Mouse (Mus musculus) mouse embryonic stem cell (cell line): Measurements from ENCODE around the gene Elavl1.

Source experiments
- in situ Hi-C, 2 experiments: fragments of 300-500 bp; cut with MboI; formaldehyde crosslinking; loops; 1 replicate in 1 of 2; 3 replicates in 1 of 2; pipeline ENCODE4 v1.14.3; 2019 to 2020; ENCODE audit warnings: low sequenced_read_pairs in 2 of 2, low pct_unique_long_range_greater_than_20kb in 1 of 2, mixed read lengths in 1 of 2; ENCODE audit not compliant: unreplicated experiment in 1 of 2

Elavl1 gene

GRCm38 (mm10) chr8:4329000-4329399, 3.8 kb upstream of the Elavl1 start:
- in situ Hi-C loops = no loop called here

DNA sequence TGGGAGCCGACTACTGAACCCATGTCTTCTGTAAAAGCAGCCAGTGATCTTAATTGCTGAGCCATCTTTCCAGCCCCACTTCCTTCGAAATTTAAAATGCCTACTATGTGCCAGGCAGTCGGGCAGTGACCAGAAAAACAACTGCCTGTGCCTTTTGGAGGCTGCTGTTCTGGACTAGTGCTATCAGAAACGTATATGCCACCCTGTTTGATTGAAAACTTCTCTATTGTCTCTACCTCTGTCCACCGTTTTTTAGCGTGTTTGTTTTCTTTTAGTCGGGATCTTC, 481 bp upstream of the Elavl1 start:
- in situ Hi-C loops = no loop called here

GRCm38 (mm10) chr8:4324525-4324924, 688 bp downstream of the Elavl1 start:
- in situ Hi-C loops = no loop called here

- in situ Hi-C loops = no loop called here
Observed at GRCm38 (mm10) chr8:4323917-4324316, 1.3 kb downstream of the Elavl1 start.

GRCm38 (mm10) chr8:4322470-4322869, 2.7 kb downstream of the Elavl1 start:
- in situ Hi-C loops = no loop called here

DNA sequence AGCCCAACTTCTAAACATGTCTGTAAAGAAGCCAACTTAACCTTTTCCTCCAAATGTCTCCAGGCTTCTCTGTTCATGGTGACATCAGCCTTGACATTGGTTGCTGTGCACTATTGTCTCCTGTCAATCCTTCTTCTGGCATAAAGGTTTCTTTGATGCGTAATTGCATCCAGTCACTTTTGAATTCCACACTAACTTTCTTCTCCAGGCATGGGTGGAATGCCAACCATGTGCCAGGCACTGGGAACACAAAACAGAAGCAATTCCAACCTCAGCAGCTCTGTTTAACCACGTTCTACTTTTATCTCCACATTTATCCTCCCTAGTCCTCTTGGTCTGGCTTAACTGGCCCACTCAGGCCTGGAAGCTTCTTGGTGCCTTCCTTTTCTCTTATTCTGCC, 4.2 kb downstream of the Elavl1 start:
- in situ Hi-C loops = no loop called here

DNA sequence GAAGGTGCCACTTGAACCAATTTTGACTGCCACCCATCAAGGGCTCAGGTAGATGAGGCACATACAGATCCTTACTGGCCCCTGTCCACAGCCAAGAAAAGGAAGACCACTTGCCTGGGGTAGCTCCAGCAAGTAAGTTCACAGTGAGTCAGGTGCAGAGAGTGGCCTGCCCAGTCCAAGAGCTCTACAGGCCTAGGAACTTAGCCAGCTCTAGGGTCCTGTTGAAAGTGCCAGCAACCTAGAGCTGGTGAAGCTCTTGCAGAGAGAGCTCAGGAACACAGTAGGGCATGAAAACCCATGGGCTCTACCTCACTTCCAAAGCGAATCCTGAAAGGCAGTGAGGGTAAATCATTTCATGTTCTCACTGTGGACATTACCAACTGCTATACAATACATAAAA, 4.8 kb downstream of the Elavl1 start:
- in situ Hi-C loops = no loop called here

DNA sequence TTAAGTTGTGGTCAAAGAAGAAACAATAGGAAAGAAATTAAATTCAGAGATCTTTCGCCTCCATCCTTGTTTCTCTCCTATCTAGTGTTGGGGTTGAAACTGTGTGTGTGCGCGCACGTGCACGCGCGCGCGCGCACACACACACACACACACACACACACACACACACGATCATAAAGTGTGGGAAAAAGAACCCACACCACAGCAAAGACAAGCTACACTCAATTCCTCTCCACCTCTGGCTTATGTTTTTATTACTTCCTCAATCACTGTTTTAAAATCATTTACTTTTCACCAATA, 5.7 kb downstream of the Elavl1 start:
- in situ Hi-C loops = no loop called here

DNA sequence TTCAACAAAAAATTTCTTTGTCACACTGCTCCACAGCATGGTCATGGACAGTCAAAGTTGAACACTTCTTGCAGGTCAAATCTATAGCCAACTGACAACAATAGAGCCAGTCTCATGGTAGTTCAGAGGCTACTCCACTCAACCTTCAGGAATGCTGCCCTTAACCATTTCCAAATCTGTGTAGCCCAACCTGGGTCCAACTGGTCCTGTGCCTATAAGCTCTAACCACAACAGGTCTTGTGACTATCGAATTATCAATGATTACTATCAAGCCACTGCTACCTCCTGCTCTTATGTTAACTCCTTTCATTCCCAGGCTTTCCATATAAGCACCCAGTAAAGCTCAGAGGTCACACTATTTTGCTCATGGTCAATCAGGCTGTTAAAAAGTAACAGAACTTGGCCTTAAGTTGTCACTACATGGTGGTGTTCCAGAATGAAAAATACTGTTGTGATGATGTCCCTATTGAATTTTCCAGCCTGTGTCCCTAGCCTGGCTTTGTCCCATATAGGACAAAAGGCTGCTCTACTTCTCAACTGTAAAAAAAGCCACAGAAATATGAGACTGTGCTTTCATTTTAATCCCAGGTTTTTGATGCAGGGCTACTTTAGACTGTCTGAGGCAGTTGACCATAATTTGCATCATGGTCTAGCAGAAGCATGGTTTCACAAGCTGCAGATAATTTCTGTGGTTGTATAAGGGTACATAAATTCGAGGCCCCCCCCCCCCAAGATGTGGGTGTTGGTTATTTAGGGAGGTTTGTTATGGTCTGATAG, 6.2 kb downstream of the Elavl1 start:
- in situ Hi-C loops = no loop called here

- in situ Hi-C loops = no loop called here
Observed at GRCm38 (mm10) chr8:4318124-4318523, 7.1 kb downstream of the Elavl1 start.

DNA sequence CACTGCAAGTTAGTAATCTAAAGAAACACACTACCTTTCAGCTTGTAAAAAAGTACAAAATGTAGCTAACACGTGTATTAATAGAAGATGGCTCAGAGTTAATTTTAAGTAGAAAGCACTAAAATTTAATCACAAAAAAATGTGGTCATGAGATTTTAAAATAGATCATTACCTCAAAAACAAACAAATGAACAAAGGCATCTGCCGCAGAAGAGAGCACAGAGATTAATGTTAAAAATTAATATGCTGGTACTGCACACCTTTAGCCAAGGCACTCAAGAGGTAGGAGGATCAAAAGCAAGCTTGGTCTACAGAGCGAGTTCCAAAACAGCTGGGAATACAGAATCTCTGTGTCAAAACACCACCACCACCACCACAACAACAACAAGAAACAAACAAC, 10.4 kb downstream of the Elavl1 start:
- in situ Hi-C loops = no loop called here

GRCm38 (mm10) chr8:4313254-4314124, 11.7 kb downstream of the Elavl1 start:
- in situ Hi-C loops = no loop called here

DNA sequence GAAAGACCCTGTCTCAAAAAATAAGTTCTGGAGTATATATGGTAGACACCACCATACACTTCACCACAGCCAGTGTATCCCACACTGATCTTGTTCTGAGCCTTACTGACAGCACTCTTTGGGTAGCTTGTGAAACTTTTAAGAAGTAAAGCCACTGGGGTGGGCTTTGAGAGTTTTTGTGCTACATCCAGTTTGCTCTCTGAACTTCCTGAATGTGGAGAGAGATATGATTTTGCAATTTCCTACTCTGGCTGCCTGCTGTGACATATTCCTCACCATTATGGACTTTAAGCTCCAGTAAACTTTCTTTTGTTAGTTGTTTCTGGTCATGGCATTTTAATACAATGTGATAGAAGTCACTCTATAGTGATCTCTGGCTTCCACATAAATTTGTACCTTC, 13.1 kb downstream of the Elavl1 start:
- in situ Hi-C loops = no loop called here

DNA sequence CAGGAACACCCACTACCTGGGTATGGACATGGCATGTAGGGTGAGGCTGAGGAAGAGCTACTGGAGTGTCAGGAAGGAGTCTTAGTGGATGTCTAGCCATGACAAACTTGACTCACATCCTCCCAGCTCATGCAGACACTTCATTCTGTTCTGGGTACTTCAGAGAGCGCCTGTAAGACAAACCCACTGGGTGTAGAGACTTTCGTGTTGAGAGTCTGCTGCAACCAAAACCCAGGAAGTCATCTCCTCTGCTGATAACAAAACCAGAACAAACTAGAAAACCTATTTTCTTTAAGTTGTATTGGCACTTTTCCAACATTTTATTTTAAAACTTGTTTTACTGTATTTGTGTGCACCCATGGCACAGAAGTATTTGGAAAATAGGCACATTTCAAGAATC, 19.4 kb downstream of the Elavl1 start:
- in situ Hi-C loops = no loop called here

DNA sequence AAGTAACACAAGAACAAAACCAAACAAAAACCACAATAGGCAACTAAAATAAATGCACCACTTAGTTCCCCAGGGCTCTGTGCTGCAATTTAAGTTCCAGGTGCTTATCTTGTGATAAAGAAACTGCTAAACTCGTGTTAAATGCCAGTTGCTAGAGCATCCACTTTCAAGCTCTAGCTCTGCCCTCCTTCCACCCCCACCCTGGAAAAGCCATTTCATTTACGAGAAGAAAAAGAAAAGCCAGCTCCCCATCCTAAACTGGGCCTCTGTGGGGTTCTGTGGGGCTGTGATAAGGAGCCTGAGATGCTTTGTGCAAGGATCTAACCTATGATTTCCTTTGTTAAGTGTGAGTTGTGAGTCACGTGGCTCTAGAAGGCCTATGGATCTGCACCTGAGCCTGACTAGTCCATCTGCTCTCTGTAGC, 21.1 kb downstream of the Elavl1 start:
- in situ Hi-C loops = no loop called here

DNA sequence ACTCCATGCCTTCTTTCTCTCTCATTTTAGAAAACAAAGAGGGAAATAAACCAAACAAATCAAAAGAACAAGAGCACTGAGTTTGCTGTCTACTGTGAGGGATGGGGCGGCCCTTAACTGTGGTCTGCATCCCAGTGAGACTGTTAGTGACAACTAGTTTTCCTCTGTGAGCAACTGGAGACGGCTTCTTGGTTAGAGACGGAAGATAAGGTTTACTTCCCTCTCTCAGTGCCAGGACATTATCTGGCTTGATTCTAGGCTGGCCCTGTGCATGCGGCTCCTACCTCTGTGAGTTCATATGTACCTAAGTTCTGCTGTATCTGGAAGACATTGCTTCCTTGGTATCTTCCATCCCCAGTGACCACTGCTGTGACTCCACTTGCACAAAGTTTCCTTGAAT, 27.4 kb downstream of the Elavl1 start:
- in situ Hi-C loops = no loop called here

- in situ Hi-C loops = no loop called here
Observed at GRCm38 (mm10) chr8:4292738-4293137, 32.5 kb downstream of the Elavl1 start.

GRCm38 (mm10) chr8:4276111-4276465, 49.1 kb downstream of the Elavl1 start:
- in situ Hi-C loops = no loop called here

DNA sequence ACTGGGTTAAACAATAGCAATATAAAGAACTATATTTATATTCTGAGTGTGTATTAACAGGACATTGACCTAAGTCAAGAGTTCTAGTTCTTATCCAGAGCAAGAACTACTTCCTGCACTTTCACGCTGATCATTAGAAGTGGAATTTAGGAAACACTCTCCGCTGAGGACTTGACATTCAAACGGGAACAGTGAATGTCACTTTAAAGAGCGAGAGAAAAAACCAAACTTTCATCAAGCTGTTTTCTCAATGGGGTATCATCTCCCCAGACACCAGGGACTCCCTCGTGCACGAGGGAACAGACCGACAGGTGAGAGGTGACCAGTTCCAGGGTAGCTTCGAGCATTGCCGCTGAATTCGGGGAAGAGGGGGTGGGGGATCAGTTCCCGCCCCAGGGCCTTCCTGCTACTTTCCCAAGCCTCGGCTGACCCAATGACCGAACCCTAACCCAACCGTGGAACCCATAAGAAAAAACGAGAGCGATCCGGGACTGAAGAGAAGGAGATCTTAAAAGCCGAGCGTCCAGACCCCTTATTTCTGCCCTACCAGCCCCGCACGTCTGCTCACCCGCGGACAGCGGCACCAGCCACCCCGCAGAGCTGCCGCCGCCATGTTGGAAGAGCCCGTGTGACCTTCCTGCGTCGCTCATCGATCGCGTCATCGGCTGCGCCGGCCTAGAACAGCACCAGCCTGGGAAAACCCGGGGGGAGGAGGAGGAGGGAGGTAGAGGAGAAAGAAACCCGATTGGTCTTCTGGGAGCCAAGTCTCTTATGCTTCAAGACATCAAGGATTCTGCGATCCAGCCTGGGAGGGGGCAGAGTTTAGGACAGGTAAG, 49.7 kb downstream of the Elavl1 start, which contains the start of gene Timm44:
TSS of gene Timm44 (minus strand) at position 639 of the 836 bp plus-strand sequence.
- in situ Hi-C loops = no loop called here
